Mouse (Mus musculus) embryonic facial prominence, embryonic 12.5 days (tissue): ENCODE measurements around the gene Tti1. TPM values are rescaled to one million over a fixed set of nuclear protein-coding genes. Genes with fewer than 3 reads are reported as not detected.

ENCODE experiments used
- ATAC-seq: fragments of 200-750 bp; cut with Nextera tagmentation; 2 replicates; pipeline ENCODE4 v1.8.0; 2017; ENCODE audit not compliant: insufficient number of reproducible peaks, insufficient read depth, low FRiP score, low TSS enrichment
- H3K27ac ChIP-seq: fragments of 300-500 bp; sonication (generic); 2 replicates; pipeline ENCODE4 v1.5.1; 2016; ENCODE audit warnings: mild to moderate bottlenecking
- H3K27me3 ChIP-seq: fragments of 300-500 bp; sonication (generic); 2 replicates; pipeline ENCODE4 v1.6.1; 2016; ENCODE audit warnings: mild to moderate bottlenecking, moderate library complexity
- H3K36me3 ChIP-seq: fragments of 300-500 bp; sonication (generic); 2 replicates; pipeline ENCODE4 v1.6.1; 2016; ENCODE audit warnings: mild to moderate bottlenecking
- H3K4me1 ChIP-seq: fragments of 300-500 bp; sonication (generic); 2 replicates; pipeline ENCODE4 v1.6.1; 2016
- H3K4me2 ChIP-seq: fragments of 300-500 bp; sonication (generic); replicated peaks from 2 replicates; pipeline ENCODE4 v1.6.1; 2016; ENCODE audit warnings: mild to moderate bottlenecking, moderate library complexity
- H3K4me3 ChIP-seq: fragments of 300-500 bp; sonication (generic); 2 replicates; pipeline ENCODE4 v1.5.1; 2016; ENCODE audit warnings: mild to moderate bottlenecking
- H3K9ac ChIP-seq: fragments of 300-500 bp; sonication (generic); 2 replicates; pipeline ENCODE4 v1.6.1; 2016; ENCODE audit warnings: mild to moderate bottlenecking, moderate library complexity
- H3K9me3 ChIP-seq: fragments of 300-500 bp; sonication (generic); 2 replicates; pipeline ENCODE4 v1.6.1; 2016; ENCODE audit warnings: mild to moderate bottlenecking, moderate library complexity
- WGBS: fragments of 180-500 bp; shearing (Covaris S2); methylation state at CpG from one replicate; pipeline ENCODE4 v1.1.7; 2016; 5-methylcytosine and 5-hydroxymethylcytosine counted together
- polyA plus RNA-seq: library from polyadenylated mRNA; unstranded; fragments of >200 nt; fragmentation: Nextera tagmentation; extraction: Ambion mirVana; gene quantifications from 2 replicates; pipeline ENCODE4 v1.2.1, GENCODE M21; 2016

The Tti1 gene
- polyA plus RNA-seq, 1 experiment from 2014 or later = 30.8 TPM

GRCm38 (mm10) chr2:158036953-158037352 is 8.7 kb upstream of the Tti1 start:
- Histone ChIP-seq H3K4me3 (no peak overlapping the region), H3K27ac (no peak overlapping the region), H3K36me3 (peaks cover 16% of the 10 kb centered on the region), H3K9ac (no peak overlapping the region), H3K4me1 (no peaks in the 10 kb centered on the region), H3K4me2 (no peak overlapping the region), H3K27me3 (no peaks in the 10 kb centered on the region), H3K9me3 (no peaks in the 10 kb centered on the region)
- no peak for ATAC-seq
- 76% methylated on average over 7 of the region's 7 CpGs for WGBS

GRCm38 (mm10) chr2:158036408-158036807 is 8.2 kb upstream of the Tti1 start:
- Histone ChIP-seq H3K9ac (no peak overlapping the region), H3K9me3 (no peaks in the 10 kb centered on the region), H3K4me1 (0 out of 2 replicates have a peak, but pooled peaks cover 3% of the 10 kb centered on the region), H3K27ac (no peak overlapping the region), H3K4me2 (no peak overlapping the region), H3K27me3 (no peaks in the 10 kb centered on the region), H3K36me3 (peaks cover 16% of the 10 kb centered on the region), H3K4me3 (no peak overlapping the region)
- ATAC-seq = no peak
- 87% methylated on average over 6 of the region's 6 CpGs for WGBS

- no peak overlapping the region for H3K4me3 ChIP-seq
- 87% methylated on average over 2 of the region's 2 CpGs for WGBS
Measured at GRCm38 (mm10) chr2:158035813-158036212, 7.6 kb upstream of the Tti1 start.

GRCm38 (mm10) chr2:158030007-158030406 is 1.8 kb upstream of the Tti1 start:
- H3K4me3 ChIP-seq = peak overlapping the region; percentile 96
- H3K4me1 ChIP-seq = peaks cover 27% of the 10 kb centered on the region
- H3K27me3 ChIP-seq = no peaks in the 10 kb centered on the region
- H3K9me3 ChIP-seq = no peaks in the 10 kb centered on the region
- ATAC-seq = no peak
- no peaks in the 10 kb centered on the region for H3K36me3 ChIP-seq
- H3K9ac ChIP-seq = 0 out of 2 replicates have a peak overlapping the region, but pooled peaks have one; percentile 90
- no peak overlapping the region for H3K27ac ChIP-seq
- peak overlapping the region; percentile 63 for H3K4me2 ChIP-seq
- 86% methylated on average over 7 of the region's 7 CpGs for WGBS

More at GRCm38 (mm10) chr2:158035813-158036212, 7.6 kb upstream of the Tti1 start:
- no peaks in the 10 kb centered on the region for H3K9me3 ChIP-seq
- no peak overlapping the region for H3K4me2 ChIP-seq
- H3K4me1 ChIP-seq = peaks cover 8% of the 10 kb centered on the region
- no peak overlapping the region for H3K27ac ChIP-seq
- no peak for ATAC-seq
- peaks cover 16% of the 10 kb centered on the region for H3K36me3 ChIP-seq
- no peaks in the 10 kb centered on the region for H3K27me3 ChIP-seq
- H3K9ac ChIP-seq = no peak overlapping the region

- Histone ChIP-seq H3K4me2 (peak overlapping the region; percentile 63), H3K9ac (peak overlapping the region; percentile 90), H3K9me3 (no peaks in the 10 kb centered on the region), H3K27ac (peak overlapping the region; percentile 96), H3K4me1 (peaks cover 27% of the 10 kb centered on the region), H3K4me3 (peak overlapping the region; percentile 96), H3K27me3 (no peaks in the 10 kb centered on the region), H3K36me3 (no peaks in the 10 kb centered on the region)
- ATAC-seq = no peak; the same call in 1 of the 2 replicates
- WGBS = 2% methylated on average over 16 of the region's 16 CpGs
Measured at GRCm38 (mm10) chr2:158027855-158028353, 329 bp downstream of the Tti1 start.

GRCm38 (mm10) chr2:158017330-158017729 is 10.9 kb downstream of the Tti1 start:
- Histone ChIP-seq H3K27ac (no peak overlapping the region), H3K27me3 (no peaks in the 10 kb centered on the region), H3K4me2 (no peak overlapping the region), H3K4me3 (no peak overlapping the region), H3K4me1 (no peaks in the 10 kb centered on the region), H3K9ac (no peak overlapping the region), H3K36me3 (no peaks in the 10 kb centered on the region), H3K9me3 (no peaks in the 10 kb centered on the region)
- 85% methylated on average over 4 of the region's 4 CpGs for WGBS
- ATAC-seq = no peak

GRCm38 (mm10) chr2:158012608-158013007 is 15.6 kb downstream of the Tti1 start:
- ATAC-seq = no peak
- Histone ChIP-seq H3K4me1 (no peaks in the 10 kb centered on the region), H3K4me3 (no peak overlapping the region), H3K27me3 (no peaks in the 10 kb centered on the region), H3K9ac (no peak overlapping the region), H3K36me3 (peaks cover 14% of the 10 kb centered on the region), H3K27ac (no peak overlapping the region), H3K4me2 (no peak overlapping the region), H3K9me3 (no peaks in the 10 kb centered on the region)
- 88% methylated on average over 3 of the region's 3 CpGs for WGBS

GRCm38 (mm10) chr2:158009373-158009772 is 18.9 kb downstream of the Tti1 start:
- Histone ChIP-seq H3K4me1 (no peaks in the 10 kb centered on the region), H3K9ac (no peak overlapping the region), H3K4me3 (no peak overlapping the region), H3K27me3 (no peaks in the 10 kb centered on the region), H3K36me3 (peaks cover 35% of the 10 kb centered on the region), H3K27ac (no peak overlapping the region), H3K4me2 (no peak overlapping the region), H3K9me3 (no peaks in the 10 kb centered on the region)
- ATAC-seq = no peak
- 89% methylated on average over 7 of the region's 7 CpGs for WGBS

- Histone ChIP-seq H3K4me3 (no peak overlapping the region), H3K36me3 (peaks cover 35% of the 10 kb centered on the region)
- WGBS = 94% methylated on average over 4 of the region's 4 CpGs
Measured at GRCm38 (mm10) chr2:158005641-158006040, 22.6 kb downstream of the Tti1 start.

GRCm38 (mm10) chr2:158004620-158005019 is 23.6 kb downstream of the Tti1 start:
- Histone ChIP-seq H3K27me3 (no peaks in the 10 kb centered on the region), H3K4me3 (no peak overlapping the region), H3K27ac (no peak overlapping the region), H3K9ac (no peak overlapping the region), H3K4me2 (no peak overlapping the region), H3K4me1 (no peaks in the 10 kb centered on the region), H3K9me3 (no peaks in the 10 kb centered on the region), H3K36me3 (peaks cover 35% of the 10 kb centered on the region)
- no peak for ATAC-seq
- WGBS = 70% methylated on average over 6 of the region's 6 CpGs

More at GRCm38 (mm10) chr2:158005641-158006040, 22.6 kb downstream of the Tti1 start:
- Histone ChIP-seq H3K9ac (no peak overlapping the region), H3K4me2 (no peak overlapping the region), H3K27me3 (no peaks in the 10 kb centered on the region), H3K27ac (no peak overlapping the region), H3K9me3 (no peaks in the 10 kb centered on the region), H3K4me1 (no peaks in the 10 kb centered on the region)
- no peak for ATAC-seq

GRCm38 (mm10) chr2:157998817-157999216 is 29.4 kb downstream of the Tti1 start:
- Histone ChIP-seq H3K4me2 (no peak overlapping the region), H3K27me3 (no peaks in the 10 kb centered on the region), H3K4me1 (no peaks in the 10 kb centered on the region), H3K4me3 (no peak overlapping the region), H3K9ac (no peak overlapping the region), H3K36me3 (peaks cover 22% of the 10 kb centered on the region), H3K9me3 (no peaks in the 10 kb centered on the region), H3K27ac (no peak overlapping the region)
- no peak for ATAC-seq
- WGBS = 86% methylated on average over 3 of the region's 3 CpGs

GRCm38 (mm10) chr2:157992501-157992900 is 35.7 kb downstream of the Tti1 start:
- Histone ChIP-seq H3K4me1 (no peaks in the 10 kb centered on the region), H3K36me3 (peaks cover 41% of the 10 kb centered on the region), H3K27me3 (no peaks in the 10 kb centered on the region), H3K9ac (no peak overlapping the region), H3K27ac (no peak overlapping the region), H3K9me3 (no peaks in the 10 kb centered on the region), H3K4me3 (no peak overlapping the region), H3K4me2 (no peak overlapping the region)
- no peak for ATAC-seq
- 95% methylated on average over 4 of the region's 4 CpGs for WGBS
